Mouse (Mus musculus) heart, adult 18-20 months (tissue): ENCODE measurements around the gene Cadm2. TPM values are rescaled to one million over a fixed set of nuclear protein-coding genes. Genes with fewer than 3 reads are reported as not detected.

Source experiments
- DNase-seq, 2 experiments: peaks; one replicate each; pipeline ENCODE4 v3.0.0; 2021 to 2022; ENCODE audit warnings: mixed read lengths in 1 of 2
- total RNA-seq, 2 experiments: library from RNA; stranded (reverse); gene quantifications; 2 replicates each; pipeline ENCODE4 v1.2.3; 2021

Gene Cadm2
- total RNA-seq, 2 experiments from 2014 or later: 0.51 to 0.62 TPM

DNA sequence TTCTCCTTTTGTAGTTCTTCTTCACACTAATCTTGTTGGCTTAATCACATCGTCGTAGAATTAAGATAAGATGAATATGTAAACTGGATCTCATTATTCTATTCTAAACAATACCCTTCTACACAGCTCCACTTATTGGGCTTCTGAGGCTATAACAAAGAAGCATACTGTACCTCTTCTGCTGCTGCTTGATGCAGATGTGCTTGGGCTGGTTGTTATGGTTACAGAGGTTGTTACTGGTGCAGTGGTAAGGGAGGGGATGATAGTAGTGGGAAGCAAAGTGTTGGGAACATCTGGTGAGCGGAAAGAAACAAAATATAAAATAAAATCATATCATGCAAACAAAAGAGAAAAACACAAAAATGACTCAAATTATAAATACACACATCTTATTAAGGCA is 889.5 kb downstream of the Cadm2 start:
- DNase-seq: no peak

GRCm38 (mm10) chr16:66706476-66706875 is 914.2 kb downstream of the Cadm2 start:
- DNase-seq: no peak

- no peak for DNase-seq
Observed at GRCm38 (mm10) chr16:66694783-66695182, 925.9 kb downstream of the Cadm2 start.

- DNase-seq: no peak
Observed at GRCm38 (mm10) chr16:66677241-66677640, 943.5 kb downstream of the Cadm2 start.

GRCm38 (mm10) chr16:66651013-66651362 is 969.7 kb downstream of the Cadm2 start:
- DNase-seq: no peak

GRCm38 (mm10) chr16:66650348-66651012 is 970.2 kb downstream of the Cadm2 start:
- no peak for DNase-seq

DNA sequence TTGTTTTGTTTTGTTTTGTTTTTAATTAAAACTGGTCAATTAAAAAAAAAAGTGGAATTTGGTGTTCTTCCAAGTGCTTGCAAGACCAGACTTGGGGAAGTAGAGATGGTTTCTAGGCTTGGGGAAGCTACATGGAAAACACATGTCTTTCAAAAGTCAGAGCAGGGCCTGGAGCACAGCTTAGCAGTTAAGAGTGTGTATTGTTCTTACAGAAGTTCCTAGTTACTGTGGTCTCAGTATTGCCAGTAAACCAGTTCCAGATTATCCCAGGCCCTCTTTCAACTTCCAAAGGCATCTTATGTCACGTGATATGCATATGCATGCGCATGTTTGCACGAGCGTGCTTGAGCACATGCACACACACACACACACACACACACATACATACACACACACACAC is 972.9 kb downstream of the Cadm2 start:
- DNase-seq: no peak

- DNase-seq: no peak
Observed at GRCm38 (mm10) chr16:66643606-66644005, 977.1 kb downstream of the Cadm2 start.

DNA sequence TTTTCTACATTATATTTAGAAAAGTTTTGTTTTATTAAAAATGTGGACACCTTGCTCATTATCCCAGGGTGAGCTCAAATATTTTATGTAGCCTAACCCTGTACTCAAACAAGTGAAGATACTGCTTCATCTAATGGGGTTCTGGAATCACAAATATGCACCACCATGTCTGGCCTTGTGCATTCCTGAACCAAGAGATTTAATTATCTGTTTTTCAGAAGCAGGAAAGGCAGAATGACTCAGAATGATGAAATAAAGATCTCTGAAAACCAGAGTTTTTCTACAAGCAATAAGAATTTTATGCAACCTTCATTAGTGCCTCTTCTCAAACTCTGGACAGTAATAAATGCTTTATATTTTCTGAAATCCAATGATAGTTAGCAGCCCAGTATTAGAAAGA is 993.2 kb downstream of the Cadm2 start:
- no peak for DNase-seq

- DNase-seq: no peak
Observed at GRCm38 (mm10) chr16:66622423-66622822, 998.3 kb downstream of the Cadm2 start.

DNA sequence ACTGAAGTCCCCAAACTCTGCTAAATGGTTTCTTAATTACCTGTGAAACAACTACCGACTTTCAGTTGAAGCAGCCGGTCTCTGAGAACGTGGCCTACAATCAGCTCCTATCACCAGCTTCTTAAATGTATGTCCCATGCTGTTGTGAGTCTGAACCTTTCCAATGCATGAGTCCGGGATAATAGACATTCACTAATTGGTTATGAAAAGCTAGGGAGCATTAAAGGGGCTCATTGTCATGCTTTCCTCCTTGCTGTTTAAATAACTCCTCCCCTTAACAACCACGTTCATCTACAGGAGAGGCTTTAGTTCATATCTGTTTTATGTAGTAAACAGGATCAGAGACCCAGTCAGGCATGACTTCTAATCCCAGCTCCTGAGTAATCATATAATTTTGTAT is 1008.1 kb downstream of the Cadm2 start:
- no peak for DNase-seq
